Mouse (Mus musculus) MEL (cell line): ENCODE measurements around the gene Cd82. TPM values are rescaled to one million over a fixed set of nuclear protein-coding genes. Genes with fewer than 3 reads are reported as not detected.

ENCODE experiments used
- DNase-seq: peaks from one replicate; pipeline ENCODE4 v3.0.0; 2011; ENCODE audit warnings: low read depth, low spot score
- H3K27ac ChIP-seq: 2 replicates; pipeline ENCODE4 v1.5.1; 2012; ENCODE audit warnings: low read depth, mild to moderate bottlenecking, control low read depth, low read length, moderate library complexity; ENCODE audit not compliant: control insufficient read depth
- H3K27me3 ChIP-seq, 2 experiments: fragments of 150-350 bp in 1 of 2; sonication (generic) in 1 of 2; 2 replicates each; pipeline ENCODE4 v1.6.1; 2012; ENCODE audit warnings: low read length in 2 of 2, mild to moderate bottlenecking in 2 of 2, improper control_type of control experiment in 1 of 2, moderate library complexity in 1 of 2; ENCODE audit not compliant: insufficient read depth in 2 of 2, control insufficient read depth in 1 of 2
- H3K36me3 ChIP-seq, 2 experiments: 2 replicates each; pipeline ENCODE4 v1.6.1; 2012 to 2014; ENCODE audit warnings: low read length in 2 of 2, improper control_type of control experiment in 1 of 2, inconsistent platforms in 1 of 2, mild to moderate bottlenecking in 1 of 2; ENCODE audit not compliant: insufficient read depth in 2 of 2, control insufficient read depth in 1 of 2
- H3K4me1 ChIP-seq, 2 experiments: fragments of 150-350 bp in 1 of 2; sonication (generic) in 1 of 2; 2 replicates each; pipeline ENCODE4 v1.6.1; 2012; ENCODE audit warnings: low read length in 2 of 2, improper control_type of control experiment in 1 of 2, mild to moderate bottlenecking in 1 of 2; ENCODE audit not compliant: insufficient read depth in 2 of 2, control insufficient read depth in 1 of 2
- H3K4me3 ChIP-seq, 2 experiments: fragments of 150-350 bp in 1 of 2; sonication (generic) in 1 of 2; 2 replicates each; pipeline ENCODE4 v1.5.1; 2012; ENCODE audit warnings: low read depth in 2 of 2, low read length in 2 of 2, mild to moderate bottlenecking in 2 of 2, moderate library complexity in 2 of 2, control low read depth in 1 of 2, improper control_type of control experiment in 1 of 2; ENCODE audit not compliant: control insufficient read depth in 1 of 2, insufficient read depth in 1 of 2
- H3K79me2 ChIP-seq: 2 replicates; pipeline ENCODE4 v1.6.1; 2012; ENCODE audit warnings: mild to moderate bottlenecking, low read length, moderate library complexity; ENCODE audit not compliant: control insufficient read depth, poor library complexity, insufficient read depth
- H3K9ac ChIP-seq: 2 replicates; pipeline ENCODE4 v1.6.1; 2012; ENCODE audit warnings: low read depth, mild to moderate bottlenecking, control low read depth, low read length, moderate library complexity; ENCODE audit not compliant: control insufficient read depth, poor library complexity, severe bottlenecking
- H3K9me3 ChIP-seq: fragments of 150-350 bp; sonication (generic); replicated peaks from 2 replicates; pipeline ENCODE4 v1.6.1; 2012; ENCODE audit warnings: mild to moderate bottlenecking, low read length, improper control_type of control experiment, moderate library complexity; ENCODE audit not compliant: insufficient read depth
- EP300 ChIP-seq, 2 experiments: IDR thresholded peaks; 2 replicates each; pipeline ENCODE4 v1.6.1; 2011; ENCODE audit warnings: improper control_type of control experiment in 2 of 2, low read length in 2 of 2, low read depth in 1 of 2, mild to moderate bottlenecking in 1 of 2
- ETS1 ChIP-seq: IDR thresholded peaks from 2 replicates; pipeline ENCODE4 v1.6.1; 2012; ENCODE audit warnings: low read depth, mild to moderate bottlenecking, inconsistent platforms, low read length, improper control_type of control experiment, moderate library complexity
- JUND ChIP-seq: IDR thresholded peaks from 2 replicates; pipeline ENCODE4 v1.6.1; 2011; ENCODE audit warnings: low read depth, mild to moderate bottlenecking, improper control_type of control experiment, low read length
- MXI1 ChIP-seq: IDR thresholded peaks from 2 replicates; pipeline ENCODE4 v1.6.1; 2011; ENCODE audit warnings: mild to moderate bottlenecking, low read depth, low read length, improper control_type of control experiment
- POLR2A ChIP-seq, 2 experiments: IDR thresholded peaks; 2 replicates each; pipeline ENCODE4 v1.6.1; 2011 to 2012; ENCODE audit warnings: low read length in 2 of 2, mild to moderate bottlenecking in 2 of 2, control low read depth in 1 of 2, improper control_type of control experiment in 1 of 2, low read depth in 1 of 2, moderate library complexity in 1 of 2; ENCODE audit not compliant: control insufficient read depth in 1 of 2, insufficient read depth in 1 of 2, poor library complexity in 1 of 2
- POLR2AphosphoS2 ChIP-seq: IDR thresholded peaks from 2 replicates; pipeline ENCODE4 v1.6.1; 2011; ENCODE audit warnings: low read length, improper control_type of control experiment
- TCF12 ChIP-seq: IDR thresholded peaks from 2 replicates; pipeline ENCODE4 v1.6.1; 2014; ENCODE audit warnings: low read depth, mild to moderate bottlenecking, inconsistent platforms, low read length, improper control_type of control experiment, moderate library complexity
- ZC3H11A ChIP-seq: IDR thresholded peaks from 2 replicates; pipeline ENCODE4 v1.6.1; 2012; ENCODE audit warnings: low read depth, mild to moderate bottlenecking, inconsistent platforms, low read length, improper control_type of control experiment
- ZKSCAN1 ChIP-seq: IDR thresholded peaks from 2 replicates; pipeline ENCODE4 v1.6.1; 2012; ENCODE audit warnings: low read depth, mild to moderate bottlenecking, inconsistent platforms, low read length, improper control_type of control experiment, moderate library complexity
- polyA plus RNA-seq, 2 experiments: library from polyadenylated mRNA; stranded (reverse) in 1 of 2; unstranded in 1 of 2; fragments of >175 nt in 1 of 2; fragments of >200 nt in 1 of 2; gene quantifications; 2 replicates each; pipeline versions ENCODE4 v1.2.1 to v1.2.4; 2012; ENCODE audit warnings: low replicate concordance in 2 of 2, low read depth in 1 of 2; ENCODE audit not compliant: insufficient read length in 2 of 2, insufficient read depth in 1 of 2, missing spikeins in 1 of 2
- total RNA-seq: library from RNA; depleted of rRNA; stranded (reverse); fragments of 300-350 nt; gene quantifications from 2 replicates; pipeline ENCODE4 v1.2.3, GENCODE M21; 2012

The Cd82 gene
- total and polyA plus RNA-seq, 3 experiments, result 37.6 to 59.7 TPM; not detected in 1

DNA sequence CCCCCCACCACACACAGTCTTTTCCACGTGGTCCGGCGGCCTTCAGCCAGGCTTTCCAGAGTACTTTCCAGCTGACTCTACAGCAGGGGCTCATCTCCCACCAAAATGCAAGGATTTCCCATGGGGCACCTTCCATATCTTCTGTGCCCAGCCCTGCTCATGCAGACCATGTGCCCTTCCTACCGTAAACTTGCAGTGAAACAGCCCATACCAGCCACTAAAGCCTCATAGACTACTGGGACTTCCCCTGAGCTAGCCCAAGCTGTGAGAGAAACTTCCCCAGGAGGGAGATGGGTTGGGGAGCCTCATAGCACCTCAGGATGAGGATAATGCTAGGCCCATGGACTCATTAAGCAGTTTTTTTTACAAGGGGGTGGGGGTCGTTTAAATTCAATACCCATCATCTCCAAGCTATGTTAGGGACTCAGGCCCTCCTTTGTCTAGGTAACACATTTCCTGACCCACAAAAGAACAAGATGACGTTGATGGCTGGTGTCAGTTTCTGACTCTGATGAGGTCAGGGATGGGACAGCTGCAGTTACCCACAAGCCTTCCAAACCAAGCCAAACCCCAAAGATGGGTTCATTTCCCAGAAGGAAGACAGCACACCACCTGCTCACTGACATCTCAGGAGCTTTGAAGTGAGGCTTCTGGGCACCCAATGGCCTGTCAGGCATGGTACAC, 2.0 kb downstream of the Cd82 start:
- no peak overlapping the region for H3K9ac ChIP-seq
- no peaks in the 10 kb centered on the region for H3K9me3 ChIP-seq
- H3K36me3 ChIP-seq, result peaks cover 0 to 16% of the 10 kb centered on the region in 2 experiments; a peak in 3 of 4 replicates
- H3K79me2 ChIP-seq, result peaks cover 2% of the 10 kb centered on the region
- H3K27me3 ChIP-seq, result no peaks in the 10 kb centered on the region
- peak overlapping the region; percentile 65 to 71; a peak in 2 of 4 replicates for H3K4me3 ChIP-seq
- no peak overlapping the region for H3K27ac ChIP-seq
- DNase-seq, result no peak
- TF ChIP-seq ETS1 (no peak), JUND (no peak)
- TF ChIP-seq, all 39 proteins: peak for 0
- peaks cover 21 to 37% of the 10 kb centered on the region in 2 experiments for H3K4me1 ChIP-seq

DNA sequence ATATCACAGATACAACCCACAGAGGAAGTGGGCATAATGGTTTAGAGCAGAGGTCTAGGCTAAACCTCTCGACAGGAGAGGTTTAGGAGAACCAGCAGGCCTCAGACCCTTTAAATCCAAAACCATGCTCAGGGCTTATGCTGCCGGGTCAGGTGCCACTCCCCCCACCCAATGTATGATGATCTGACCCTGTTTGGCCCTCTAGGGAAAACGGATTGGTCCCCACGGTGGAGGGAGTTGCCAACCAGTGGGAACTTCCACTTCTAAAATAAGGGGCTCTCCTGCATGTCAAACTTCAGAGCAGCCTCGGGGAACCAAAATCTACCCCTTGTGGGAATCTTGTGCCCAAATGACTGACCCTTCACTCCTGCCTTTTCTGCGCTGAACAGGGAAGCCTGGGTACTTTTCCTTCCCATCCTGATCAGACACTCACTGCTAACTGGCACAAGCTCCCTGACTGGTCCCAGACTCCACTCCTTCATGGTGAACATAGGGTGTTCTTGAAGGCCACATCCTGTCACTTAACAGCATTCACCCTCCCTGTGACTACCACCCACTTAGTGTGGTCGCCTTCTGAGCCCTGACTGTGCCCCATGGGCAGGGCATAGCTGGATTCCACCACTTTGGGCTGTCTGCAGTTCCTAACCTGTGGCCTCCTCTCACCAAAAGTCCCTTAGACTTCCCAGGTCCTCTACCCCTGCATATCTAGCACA, 3.6 kb downstream of the Cd82 start:
- H3K36me3 ChIP-seq, result peaks cover 0 to 24% of the 10 kb centered on the region in 2 experiments; a peak in 3 of 4 replicates
- peak; percentile 35 for DNase-seq
- peak overlapping the region; percentile 24; the same call in 1 of the 2 replicates for H3K27ac ChIP-seq
- TF ChIP-seq POLR2A (IDR thresholded peaks at IDR 0.05; ENCODE audit: control insufficient read depth in 1 of 2, insufficient read depth in 1 of 2, low read depth in 1 of 2, low read length in 2 of 2, poor library complexity in 1 of 2) (no peak), ZC3H11A (no peak), ETS1 (0 out of 2 replicates have a peak, but pooled peaks have one; percentile 28), POLR2AphosphoS2 (no peak), ZKSCAN1 (no peak), JUND (no peak), MXI1 (no peak), TCF12 (0 out of 2 replicates have a peak, but pooled peaks have one; percentile 29), EP300 (IDR thresholded peaks at IDR 0.05; ENCODE audit: low read depth in 1 of 2, low read length in 2 of 2) (peak in 1 of 2 experiments; percentile 52; a peak in 1 of 4 replicates)
- peaks cover 2% of the 10 kb centered on the region for H3K79me2 ChIP-seq
- H3K4me1 ChIP-seq, result peaks cover 35 to 49% of the 10 kb centered on the region in 2 experiments
- no peaks in the 10 kb centered on the region for H3K9me3 ChIP-seq
- no peaks in the 10 kb centered on the region for H3K27me3 ChIP-seq
- no peak overlapping the region for H3K4me3 ChIP-seq
- H3K9ac ChIP-seq, result peak overlapping the region; percentile 22; the same call in 1 of the 2 replicates
